Mouse (Mus musculus): ENCODE results near the gene Pum2.

- no peak for TF ChIP-seq POLR2A (IDR thresholded peaks at IDR 0.05; ENCODE audit: extremely low read depth, insufficient read depth, low read length)
- no peak for TF ChIP-seq CTCF (IDR thresholded peaks at IDR 0.05; ENCODE audit: low read depth, low read length)
These were observed 84.1 kb downstream of the Pum2 start for GRCm38 (mm10) chr12:8758029-8758428.
